Mouse (Mus musculus) ES-E14 (cell line): ENCODE results near the gene Fli1. TPM values are rescaled to one million over a fixed set of nuclear protein-coding genes. Genes with fewer than 3 reads are reported as not detected.

ENCODE experiments used
- DNase-seq: peaks from one replicate; pipeline ENCODE4 v3.0.0-alpha.2; 2013; ENCODE audit warnings: low read depth, low spot score
- H3K27ac ChIP-seq: 2 replicates; pipeline ENCODE4 v1.5.1; 2012; ENCODE audit warnings: low read depth, mild to moderate bottlenecking, low read length, moderate library complexity, mixed read lengths; ENCODE audit not compliant: poor library complexity, insufficient read depth, severe bottlenecking
- H3K36me3 ChIP-seq: 2 replicates; pipeline ENCODE4 v1.6.1; 2012; ENCODE audit warnings: mild to moderate bottlenecking, low read length, moderate library complexity, mixed read lengths; ENCODE audit not compliant: control insufficient read depth, poor library complexity, insufficient read depth, severe bottlenecking
- H3K4me1 ChIP-seq, 2 experiments: fragments of 150-350 bp in 1 of 2; sonication (generic) in 1 of 2; 2 replicates each; pipeline ENCODE4 v1.6.1; 2012; ENCODE audit warnings: low read length in 2 of 2, mild to moderate bottlenecking in 1 of 2, mixed read lengths in 1 of 2; ENCODE audit not compliant: control insufficient read depth in 2 of 2, insufficient read depth in 2 of 2, poor library complexity in 1 of 2
- H3K4me3 ChIP-seq, 2 experiments: fragments of 150-350 bp in 1 of 2; sonication (generic) in 1 of 2; 2 replicates each; pipeline ENCODE4 v1.5.1; 2012; ENCODE audit warnings: low read length in 2 of 2, low read depth in 1 of 2, mild to moderate bottlenecking in 1 of 2, mixed read lengths in 1 of 2; ENCODE audit not compliant: insufficient read depth in 1 of 2, poor library complexity in 1 of 2, severe bottlenecking in 1 of 2
- H3K9ac ChIP-seq: 2 replicates; pipeline ENCODE4 v1.6.1; 2012; ENCODE audit warnings: low read depth, mild to moderate bottlenecking, low read length, mixed read lengths; ENCODE audit not compliant: poor library complexity, insufficient read depth, severe bottlenecking
- H3K9me3 ChIP-seq: fragments of 150-350 bp; sonication (generic); 2 replicates; pipeline ENCODE4 v1.6.1; 2012; ENCODE audit warnings: low read depth, mild to moderate bottlenecking, low read length; ENCODE audit not compliant: control insufficient read depth, insufficient read depth
- CHD2 ChIP-seq: IDR thresholded peaks from 2 replicates; pipeline ENCODE4 v1.6.1; 2014; ENCODE audit warnings: mild to moderate bottlenecking, low read depth, low read length, inconsistent platforms
- HCFC1 ChIP-seq: IDR thresholded peaks from 2 replicates; pipeline ENCODE4 v1.6.1; 2012; ENCODE audit warnings: low read length, inconsistent platforms, borderline replicate concordance; ENCODE audit not compliant: insufficient read depth
- MAFK ChIP-seq: IDR thresholded peaks from 2 replicates; pipeline ENCODE4 v1.6.1; 2014; ENCODE audit warnings: mild to moderate bottlenecking, low read depth, low read length, inconsistent platforms; ENCODE audit not compliant: insufficient read depth
- ZC3H11A ChIP-seq: IDR thresholded peaks from 2 replicates; pipeline ENCODE4 v1.6.1; 2012; ENCODE audit warnings: low read depth, mild to moderate bottlenecking, inconsistent platforms, low read length, borderline replicate concordance
- ZNF384 ChIP-seq: IDR thresholded peaks from 2 replicates; pipeline ENCODE4 v1.6.1; 2012; ENCODE audit warnings: low read depth, low read length, inconsistent platforms
- in situ Hi-C, 2 experiments: fragments of 600-800 bp; cut with MboI; formaldehyde crosslinking; loops; one replicate each; pipeline ENCODE4 v1.15.1; 2025; ENCODE audit warnings: low sequenced_read_pairs in 2 of 2, inconsistent platforms in 1 of 2; ENCODE audit not compliant: unreplicated experiment in 2 of 2
- total RNA-seq: library from RNA; depleted of rRNA; stranded (reverse); fragments of 300-350 nt; gene quantifications from 2 replicates; pipeline ENCODE4 v1.2.3, GENCODE M21; 2012

Fli1 gene
- total RNA-seq, 1 experiment, result 0.40 TPM

- no peak overlapping the region for H3K4me3 ChIP-seq
- no peak overlapping the region for H3K27ac ChIP-seq
- H3K9ac ChIP-seq, result no peak overlapping the region
- TF ChIP-seq MAFK, result no peak
- TF ChIP-seq ZC3H11A, result no peak
- TF ChIP-seq CHD2, result no peak
- no peak for TF ChIP-seq HCFC1
- no peak for TF ChIP-seq ZNF384
- no peak for DNase-seq
- no peaks in the 10 kb centered on the region for H3K4me1 ChIP-seq
- in situ Hi-C loops, result no loop called here
- no peaks in the 10 kb centered on the region for H3K9me3 ChIP-seq
- H3K36me3 ChIP-seq, result no peaks in the 10 kb centered on the region
These were observed 37.1 kb downstream of the Fli1 start for GRCm38 (mm10) chr9:32505460-32506075.

GRCm38 (mm10) chr9:32503995-32504451, 38.6 kb downstream of the Fli1 start:
- Histone ChIP-seq H3K4me1 (no peaks in the 10 kb centered on the region), H3K27ac (no peak overlapping the region), H3K36me3 (no peaks in the 10 kb centered on the region), H3K4me3 (no peak overlapping the region), H3K9me3 (no peaks in the 10 kb centered on the region), H3K9ac (no peak overlapping the region)
- no peak for TF ChIP-seq MAFK
- no peak for TF ChIP-seq CHD2
- TF ChIP-seq HCFC1, result no peak
- no peak for TF ChIP-seq ZC3H11A
- TF ChIP-seq ZNF384, result no peak
- in situ Hi-C loops, result no loop called here
- no peak for DNase-seq

DNA sequence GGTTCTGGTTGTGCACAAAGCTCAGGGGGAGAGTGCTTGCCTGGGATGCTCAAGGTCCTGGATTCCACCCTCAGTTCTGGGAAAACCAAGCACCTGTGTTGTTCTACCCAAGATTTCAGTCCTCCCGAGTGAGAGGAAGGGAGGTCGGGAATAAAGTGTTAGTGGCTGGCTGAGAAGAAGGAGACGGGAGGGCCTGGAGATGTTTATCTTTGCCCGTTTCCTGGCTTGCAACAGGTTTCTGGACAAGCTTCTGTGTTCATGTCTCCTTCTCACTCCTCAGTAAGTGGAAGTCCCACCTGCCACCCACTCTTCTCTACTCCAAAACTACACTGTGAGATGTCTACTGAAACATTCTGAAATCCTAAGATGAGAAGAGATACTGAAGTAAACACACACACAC, 39.2 kb downstream of the Fli1 start:
- H3K27ac ChIP-seq, result no peak overlapping the region
- H3K4me3 ChIP-seq, result no peak overlapping the region
- TF ChIP-seq ZC3H11A, result no peak
- no peak for TF ChIP-seq CHD2
- no peak for TF ChIP-seq MAFK
- no peak for TF ChIP-seq ZNF384
- no peak for TF ChIP-seq HCFC1
- no peaks in the 10 kb centered on the region for H3K9me3 ChIP-seq
- in situ Hi-C loops, result no loop called here
- no peak for DNase-seq
- no peaks in the 10 kb centered on the region for H3K36me3 ChIP-seq
- no peak overlapping the region for H3K9ac ChIP-seq
- no peaks in the 10 kb centered on the region for H3K4me1 ChIP-seq

DNA sequence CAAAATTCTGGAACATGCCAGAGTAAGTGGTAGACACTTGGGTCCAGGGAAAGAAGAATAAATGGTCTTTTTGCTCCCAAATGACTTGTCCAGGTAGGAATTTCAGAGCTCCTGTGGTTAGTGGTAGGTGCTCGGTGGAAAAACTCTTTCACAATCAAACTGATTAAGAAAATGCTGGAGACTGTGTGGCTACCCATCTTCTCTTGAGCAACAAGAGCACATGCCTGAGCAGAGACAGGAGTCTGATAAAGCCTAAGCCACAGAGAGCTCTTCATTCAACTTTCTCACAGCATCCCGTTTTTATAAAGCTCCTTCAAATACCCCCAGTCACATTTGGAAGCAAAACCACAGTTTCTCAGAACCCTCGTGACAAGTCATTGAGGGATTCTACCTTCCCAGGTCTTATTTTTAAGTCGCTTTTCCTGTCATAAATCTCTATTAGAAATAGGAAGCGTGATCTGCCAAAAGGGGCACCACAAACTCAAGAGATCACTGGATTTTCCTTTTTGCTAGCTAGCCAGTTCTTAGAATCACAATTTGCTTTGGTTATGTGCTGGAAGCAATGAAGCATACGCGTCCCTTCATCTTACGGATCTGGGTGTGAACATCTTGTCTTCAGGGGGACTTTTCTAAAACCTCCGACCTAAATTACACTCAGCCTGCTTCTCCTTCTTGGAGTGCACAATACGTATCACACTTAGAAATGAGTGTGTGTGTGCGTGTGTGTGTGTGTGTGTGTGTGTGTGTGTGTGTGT, 40.2 kb downstream of the Fli1 start:
- Histone ChIP-seq H3K9ac (no peak overlapping the region), H3K4me3 (no peak overlapping the region), H3K4me1 (no peaks in the 10 kb centered on the region), H3K9me3 (no peaks in the 10 kb centered on the region), H3K27ac (no peak overlapping the region), H3K36me3 (no peaks in the 10 kb centered on the region)
- in situ Hi-C loops, result no loop called here
- TF ChIP-seq ZNF384 (no peak), ZC3H11A (no peak), CHD2 (no peak), HCFC1 (no peak)
- no peak for DNase-seq

DNA sequence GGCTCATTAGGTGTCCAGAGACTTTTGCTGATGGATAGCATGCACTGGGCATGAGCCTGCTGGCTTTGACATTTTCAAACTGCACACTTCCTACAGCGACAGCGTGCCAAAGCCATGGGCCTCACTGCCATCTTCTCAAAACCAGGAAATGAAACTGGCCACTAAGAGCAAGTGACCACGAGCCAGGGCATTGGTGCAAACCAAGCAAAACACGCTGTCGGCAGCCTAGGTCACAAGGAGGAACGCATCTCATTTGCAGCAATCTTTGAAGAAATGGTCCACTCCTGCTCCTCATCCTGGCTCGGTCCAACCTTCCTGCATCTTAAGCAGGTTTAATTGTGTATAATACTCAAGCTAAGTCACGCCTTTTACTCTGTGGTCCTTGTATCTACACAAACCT, 41.8 kb downstream of the Fli1 start:
- H3K4me1 ChIP-seq, result no peaks in the 10 kb centered on the region
- in situ Hi-C loops, result no loop called here

More for the DNA sequence above, 41.8 kb downstream of the Fli1 start:
- Histone ChIP-seq H3K9ac (no peak overlapping the region), H3K36me3 (no peaks in the 10 kb centered on the region), H3K9me3 (no peaks in the 10 kb centered on the region), H3K4me3 (no peak overlapping the region), H3K27ac (no peak overlapping the region)
- TF ChIP-seq ZC3H11A (no peak), MAFK (no peak), HCFC1 (no peak), CHD2 (no peak), ZNF384 (no peak)
- DNase-seq, result no peak
